Mouse (Mus musculus): Measurements from ENCODE around the gene Pde4d.

Pde4d gene

GRCm38 (mm10) chr13:109168556-109169334, 719.0 kb downstream of the Pde4d start:
- in situ Hi-C loops (cut with MboI, MseI) = no loop called here

GRCm38 (mm10) chr13:109169335-109169606, 719.5 kb downstream of the Pde4d start:
- in situ Hi-C loops (cut with MboI, MseI) = no loop called here

GRCm38 (mm10) chr13:109171688-109172087, 721.9 kb downstream of the Pde4d start:
- in situ Hi-C loops (cut with MboI, MseI) = no loop called here

- in situ Hi-C loops (cut with MboI, MseI) = no loop called here
Measured at GRCm38 (mm10) chr13:109175281-109175680, 725.5 kb downstream of the Pde4d start.

GRCm38 (mm10) chr13:109175852-109176621, 726.3 kb downstream of the Pde4d start:
- in situ Hi-C loops (cut with MboI, MseI) = no loop called here

- in situ Hi-C loops (cut with MboI, MseI) = no loop called here
Measured at GRCm38 (mm10) chr13:109181363-109181762, 731.6 kb downstream of the Pde4d start.

- in situ Hi-C loops (cut with MboI, MseI) = no loop called here
Measured at GRCm38 (mm10) chr13:109190652-109191051, 740.9 kb downstream of the Pde4d start.

GRCm38 (mm10) chr13:109191176-109191575, 741.4 kb downstream of the Pde4d start:
- in situ Hi-C loops (cut with MboI, MseI) = no loop called here

- in situ Hi-C loops (cut with MboI, MseI) = loop anchor here (5.0 to 25.0 kb wide), 3 partner anchors 78 to 993 kb away; partner anchors contain the start of gene Elovl7
Measured at GRCm38 (mm10) chr13:109205541-109205940, 755.8 kb downstream of the Pde4d start.

- in situ Hi-C loops (cut with MboI, MseI) = loop anchor here (5.0 to 25.0 kb wide), 3 partner anchors 81 to 996 kb away; partner anchors contain the start of gene Elovl7
Measured at GRCm38 (mm10) chr13:109208607-109209006, 758.9 kb downstream of the Pde4d start.

GRCm38 (mm10) chr13:109209413-109209812, 759.7 kb downstream of the Pde4d start:
- in situ Hi-C loops (cut with MboI, MseI) = loop anchor here (5.0 to 25.0 kb wide), 3 partner anchors 82 to 997 kb away; partner anchors contain the start of gene Elovl7

- in situ Hi-C loops (cut with MboI, MseI) = loop anchor here (10.0 to 25.0 kb wide), 2 partner anchors 826 to 998 kb away; partner anchors contain the start of gene Elovl7
Measured at GRCm38 (mm10) chr13:109210403-109210802, 760.7 kb downstream of the Pde4d start.

- in situ Hi-C loops (cut with MboI, MseI) = loop anchor here (10.0 to 25.0 kb wide), 2 partner anchors 827 to 999 kb away; partner anchors contain the start of gene Elovl7
Measured at GRCm38 (mm10) chr13:109211471-109211870, 761.7 kb downstream of the Pde4d start.

- in situ Hi-C loops (cut with MboI, MseI) = loop anchor here (10.0 to 25.0 kb wide), 2 partner anchors 827 to 1000 kb away; partner anchors contain the start of gene Elovl7
Measured at GRCm38 (mm10) chr13:109211941-109212487, 762.3 kb downstream of the Pde4d start.

- in situ Hi-C loops (cut with MboI, MseI) = loop anchor here (10.0 to 25.0 kb wide), 2 partner anchors 828 to 1001 kb away; partner anchors contain the start of gene Elovl7
Measured at GRCm38 (mm10) chr13:109212788-109213473, 763.2 kb downstream of the Pde4d start.

- in situ Hi-C loops (cut with MboI, MseI) = loop anchor here (5.0 to 25.0 kb wide), 3 partner anchors 834 to 1007 kb away; partner anchors contain the start of gene Elovl7
Measured at GRCm38 (mm10) chr13:109219019-109219725, 769.4 kb downstream of the Pde4d start.

GRCm38 (mm10) chr13:109228967-109229617, 779.3 kb downstream of the Pde4d start:
- in situ Hi-C loops (cut with MboI, MseI) = loop anchor here (25.0 kb wide), 1 partner anchor 508 kb away; no protein-coding TSS in a partner anchor

- in situ Hi-C loops (cut with MboI, MseI) = loop anchor here (5.0 to 25.0 kb wide), 2 partner anchors 323 to 508 kb away; no protein-coding TSS in a partner anchor
Measured at GRCm38 (mm10) chr13:109229618-109230334, 780.0 kb downstream of the Pde4d start.

GRCm38 (mm10) chr13:109230335-109230987, 780.7 kb downstream of the Pde4d start:
- in situ Hi-C loops (cut with MboI, MseI) = loop anchor here (5.0 to 25.0 kb wide), 2 partner anchors 322 to 507 kb away; no protein-coding TSS in a partner anchor
